Mouse (Mus musculus) spleen, postnatal 14 days (tissue): ENCODE data around the gene Vmn1r33.
"Not testable (repeated sequence)": the region's sequence is repeated elsewhere in the genome, so short reads cannot be mapped to it uniquely, and the experiment has no call there.

Experiments used
- DNase-seq, 2 experiments: peaks; one replicate each; pipeline ENCODE4 v3.0.0; 2021 to 2022; ENCODE audit warnings: low spot score in 2 of 2

The Vmn1r33 gene

DNA sequence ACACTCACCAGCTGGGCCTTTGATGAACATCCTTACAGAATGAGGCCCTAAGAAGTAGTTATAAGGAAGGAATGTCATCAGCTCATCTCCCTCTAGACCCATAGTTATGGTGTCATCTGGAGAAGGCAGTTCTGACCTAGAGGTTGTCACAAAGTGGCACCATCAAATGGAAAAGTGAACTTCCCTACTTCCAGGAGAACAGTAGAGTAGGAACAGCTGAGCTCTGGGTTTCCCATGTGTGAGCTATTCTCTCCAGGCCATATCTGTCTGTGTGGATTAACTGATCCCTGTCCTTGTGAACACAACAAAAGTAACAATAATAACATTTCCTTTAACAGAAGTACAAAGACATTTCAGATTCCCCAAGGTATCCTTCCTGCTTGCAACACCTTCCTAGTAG is at the start of gene Vmn1r33:
Vmn1r33 (minus strand) TSS at position 101 of the 400 bp plus-strand sequence.
- not testable (repeated sequence) for DNase-seq

DNA sequence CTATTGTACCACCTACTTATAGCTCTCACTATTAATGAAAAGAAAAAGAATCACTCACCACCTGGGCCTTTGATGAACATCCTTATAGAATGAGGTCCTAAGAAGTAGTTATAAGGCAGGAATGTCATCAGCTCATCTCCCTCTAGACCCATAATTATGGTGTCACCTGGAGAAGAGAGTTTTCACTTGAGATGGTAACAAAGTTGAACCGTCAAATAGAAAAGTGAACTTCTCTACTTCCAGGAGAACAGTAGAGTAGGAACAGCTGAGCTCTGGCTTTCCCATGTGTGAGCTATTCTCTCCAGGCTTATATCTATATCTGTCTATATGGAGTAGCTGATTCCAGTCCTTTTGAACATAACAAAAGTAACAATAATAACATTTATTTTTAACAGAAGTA is 25.7 kb upstream of the Vmn1r33 start, which contains the start of gene Vmn1r34:
Vmn1r34 (minus strand) TSS at position 101 of the 400 bp plus-strand sequence.
- DNase-seq, result no peak

DNA sequence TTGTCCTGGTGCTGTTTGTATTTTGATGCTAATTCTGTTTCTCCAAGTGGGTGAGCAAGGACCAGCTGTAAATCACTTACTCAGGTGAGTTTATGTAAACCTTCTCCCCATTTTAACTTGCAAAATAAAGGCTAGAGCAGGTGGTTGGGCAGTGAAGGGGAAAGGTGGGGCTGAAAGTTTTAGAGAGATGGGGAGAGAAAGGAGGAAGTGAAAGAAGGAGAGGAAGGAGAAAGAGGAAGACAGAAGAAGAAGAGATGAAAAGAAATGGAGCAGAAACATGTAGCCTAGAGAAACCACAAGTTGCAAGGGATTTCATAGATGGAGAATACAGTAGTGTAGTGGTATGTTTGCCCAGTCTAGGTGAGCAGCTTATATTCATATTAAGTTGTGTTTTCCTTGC is 22.3 kb downstream of the Vmn1r33 start:
- DNase-seq, result no peak
